Mouse (Mus musculus): Measurements from ENCODE around the gene Crlf3. TPM values are rescaled to one million over a fixed set of nuclear protein-coding genes. Genes with fewer than 3 reads are reported as not detected.

Gene Crlf3
- total RNA-seq (2023), result 100 to 1,000 TPM; 241 to 285 TPM

DNA sequence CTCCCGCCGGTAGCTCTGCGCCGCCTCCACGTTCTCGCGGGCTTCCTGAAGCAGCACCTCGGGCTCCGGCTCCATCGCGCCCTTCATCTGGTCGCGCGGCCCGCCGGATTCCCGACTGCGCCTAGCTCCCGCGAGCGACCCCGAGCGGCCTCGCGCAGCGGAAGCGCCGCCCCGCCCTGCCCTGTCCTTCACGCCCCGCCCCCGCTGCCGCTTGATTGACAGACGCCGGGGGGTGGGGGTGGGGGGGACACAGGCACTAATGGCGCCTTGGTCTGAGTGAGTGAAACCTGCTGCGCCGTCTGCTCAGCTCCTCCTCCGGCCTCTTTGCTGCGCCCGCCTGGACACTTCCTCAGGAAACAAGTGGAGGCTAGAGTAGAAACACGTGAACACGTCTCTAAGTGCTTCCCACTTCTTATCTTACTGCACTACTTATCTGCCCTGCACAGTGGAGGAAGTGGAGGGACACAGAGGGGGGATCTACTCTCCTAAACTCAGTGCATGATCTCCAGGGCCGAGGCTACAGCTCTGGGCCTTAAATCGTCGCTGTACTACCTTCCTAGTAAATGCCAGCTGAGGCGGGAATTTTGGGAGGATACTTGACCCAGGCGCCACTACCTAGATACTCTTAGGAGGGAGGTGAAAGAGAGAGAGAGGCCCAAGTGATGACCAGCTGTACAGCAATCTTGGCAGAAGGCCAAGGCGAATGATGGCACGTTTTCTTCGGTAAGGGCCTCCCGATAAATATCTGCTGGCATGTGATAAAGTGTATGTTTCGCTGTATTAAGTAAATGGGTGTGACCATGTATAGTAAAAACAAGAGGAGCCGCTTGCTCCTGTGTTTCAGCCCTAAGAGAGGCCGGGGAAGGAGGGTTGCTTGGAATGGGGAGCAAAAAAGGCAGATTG is at the start of gene Crlf3:
Gene Crlf3 (minus strand): TSS at position 166 of the 903 bp plus-strand sequence.

DNA sequence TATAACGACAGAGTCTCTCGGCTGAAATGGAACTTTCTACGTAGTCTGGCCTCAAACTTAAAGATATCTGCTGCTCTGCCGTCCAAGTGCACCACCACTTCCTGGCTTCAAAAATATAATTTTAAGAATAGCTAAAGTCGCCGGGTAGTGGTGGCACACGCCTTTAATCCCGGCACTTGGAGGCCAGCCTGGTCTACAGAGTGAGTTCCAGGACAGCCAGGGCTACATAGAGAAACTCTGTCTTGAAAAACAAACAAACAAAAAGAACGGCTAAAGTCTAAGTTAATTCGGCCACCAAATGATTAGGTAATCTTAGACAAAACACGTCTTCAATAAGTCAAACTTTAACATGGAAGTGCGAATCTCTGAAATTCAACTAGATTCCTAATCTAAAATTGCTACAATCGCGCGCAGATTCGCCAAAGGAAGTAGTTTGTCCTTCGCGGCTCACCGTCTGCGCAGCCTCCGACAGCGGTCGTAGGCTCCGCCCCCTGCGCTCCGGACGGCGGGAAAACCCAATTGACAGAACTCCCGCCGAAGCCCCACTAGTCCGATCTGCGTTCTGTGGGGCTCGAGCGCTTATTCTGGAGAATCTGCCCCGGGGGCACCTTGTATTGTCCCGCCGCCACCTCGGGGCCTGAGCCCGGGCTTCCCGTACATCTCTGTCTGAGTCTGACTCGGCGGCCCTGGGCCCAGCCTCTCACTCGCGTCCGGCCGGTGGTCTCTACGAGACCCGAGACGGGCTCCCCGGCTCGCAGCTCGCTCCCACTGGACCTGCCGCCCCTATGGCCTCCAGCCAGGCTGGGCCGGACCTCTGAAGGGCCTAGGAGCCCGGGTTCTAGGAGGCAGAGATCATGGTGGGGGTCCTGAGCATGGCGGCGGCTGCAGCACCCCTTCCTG is 8.4 kb upstream of the Crlf3 start, which contains the start of gene Atad5:
Gene Atad5 (plus strand): TSS at position 484 of the 900 bp plus-strand sequence.

Other genes starting within 250 kb of the Crlf3 start
- gene Utp6, start 118.6 kb downstream of the Crlf3 start, total RNA-seq (2023), result 10 to 100 TPM; 39.2 to 62.8 TPM
- gene Suz12, start 87.9 kb downstream of the Crlf3 start, total RNA-seq (2023), result 10 to 100 TPM; 88.4 to 95.9 TPM
- gene Atad5, start 8.4 kb upstream of the Crlf3 start, total RNA-seq (2023), result 1 to 10 TPM; 6.3 to 7.8 TPM
- 1 to 10 TPM; 7.4 to 9.9 TPM for gene Tefm, start 61.2 kb upstream of the Crlf3 start, total RNA-seq (2023)
- under 1 TPM in 1 of 2 experiments, not detected in 1; 0.32 TPM for gene Adap2, start 73.1 kb upstream of the Crlf3 start, total RNA-seq (2023)
- gene Rnf135, start 102.9 kb upstream of the Crlf3 start, total RNA-seq (2023), result 10 to 100 TPM in 1 of 2 experiments, 1 to 10 TPM in 1; 8.8 to 10.2 TPM
- gene Rhot1, start 128.0 kb upstream of the Crlf3 start, total RNA-seq (2023), result 10 to 100 TPM; 51.2 to 51.8 TPM
- gene Rhbdl3, start 219.9 kb upstream of the Crlf3 start, total RNA-seq (2023), result under 1 TPM; 0.24 to 0.52 TPM